Mouse (Mus musculus) embryonic fibroblast, embryonic 13.5 days (primary cell): ENCODE results near the gene Ttc16.

Experiments
- CTCF ChIP-seq: IDR thresholded peaks from 2 replicates; pipeline ENCODE4 v1.5.1; 2011; ENCODE audit warnings: mild to moderate bottlenecking, control low read depth, low read length, moderate library complexity, borderline replicate concordance; ENCODE audit not compliant: insufficient read depth
- POLR2A ChIP-seq: IDR thresholded peaks from 2 replicates; pipeline ENCODE4 v1.6.1; 2011; ENCODE audit warnings: low read depth, mild to moderate bottlenecking, control low read depth, low read length, moderate library complexity

GRCm38 (mm10) chr2:32791297-32791696 is 15.9 kb upstream of the Ttc16 start:
- TF ChIP-seq CTCF (no peak), POLR2A (no peak)
